Mouse (Mus musculus) forebrain, embryonic 11.5 days (tissue): Measurements from ENCODE around the gene Prkag2. TPM values are rescaled to one million over a fixed set of nuclear protein-coding genes. Genes with fewer than 3 reads are reported as not detected.

Experiments
- ATAC-seq: fragments of 200-750 bp; cut with Nextera tagmentation; replicated peaks from 2 replicates; pipeline ENCODE4 v1.8.0; 2017; ENCODE audit warnings: moderate TSS enrichment; ENCODE audit not compliant: low FRiP score
- DNase-seq: peaks from one replicate; pipeline ENCODE4 v3.0.0-alpha.2; 2017; ENCODE audit warnings: low spot score
- H3K27ac ChIP-seq: fragments of 300-500 bp; sonication (generic); 2 replicates; pipeline ENCODE4 v1.5.1; 2014; ENCODE audit warnings: low read depth, low read length
- H3K27me3 ChIP-seq: fragments of 300-500 bp; sonication (generic); 2 replicates; pipeline ENCODE4 v1.6.1; 2014; ENCODE audit warnings: mild to moderate bottlenecking, low read length, mixed read lengths; ENCODE audit not compliant: control insufficient read depth, insufficient read depth
- H3K36me3 ChIP-seq: fragments of 300-500 bp; sonication (generic); 2 replicates; pipeline ENCODE4 v1.6.1; 2014; ENCODE audit warnings: mild to moderate bottlenecking, low read length, moderate library complexity, mixed read lengths; ENCODE audit not compliant: control insufficient read depth, insufficient read depth
- H3K4me1 ChIP-seq: fragments of 300-500 bp; sonication (generic); replicated peaks from 2 replicates; pipeline ENCODE4 v1.6.1; 2014; ENCODE audit warnings: low read length, mixed read lengths; ENCODE audit not compliant: control insufficient read depth, insufficient read depth
- H3K4me2 ChIP-seq: fragments of 300-500 bp; sonication (generic); 2 replicates; pipeline ENCODE4 v1.6.1; 2014; ENCODE audit warnings: low read depth, mild to moderate bottlenecking, low read length, moderate library complexity, mixed read lengths; ENCODE audit not compliant: severe bottlenecking
- H3K4me3 ChIP-seq: fragments of 300-500 bp; sonication (generic); 2 replicates; pipeline ENCODE4 v1.5.1; 2014; ENCODE audit warnings: low read depth, low read length
- H3K9ac ChIP-seq: fragments of 300-500 bp; sonication (generic); 2 replicates; pipeline ENCODE4 v1.6.1; 2014; ENCODE audit warnings: low read length
- H3K9me3 ChIP-seq: fragments of 300-500 bp; sonication (generic); 2 replicates; pipeline ENCODE4 v1.6.1; 2016; ENCODE audit warnings: low read length, mixed read lengths; ENCODE audit not compliant: control insufficient read depth
- WGBS: fragments of 180-500 bp; shearing (Covaris S2); extraction: QIAGEN DNeasy Blood & Tissue Kit; methylation state at CpG from one replicate; pipeline ENCODE4 v1.1.7; 2014; 5-methylcytosine and 5-hydroxymethylcytosine counted together
- polyA plus RNA-seq: library from polyadenylated mRNA; unstranded; fragments of >200 nt; fragmentation: Nextera tagmentation; extraction: Ambion mirVana; gene quantifications from 2 replicates; pipeline ENCODE4 v1.2.1, GENCODE M21; 2014

Prkag2 gene
- polyA plus RNA-seq, 1 experiment from 2014 or later = 54.4 TPM

DNA sequence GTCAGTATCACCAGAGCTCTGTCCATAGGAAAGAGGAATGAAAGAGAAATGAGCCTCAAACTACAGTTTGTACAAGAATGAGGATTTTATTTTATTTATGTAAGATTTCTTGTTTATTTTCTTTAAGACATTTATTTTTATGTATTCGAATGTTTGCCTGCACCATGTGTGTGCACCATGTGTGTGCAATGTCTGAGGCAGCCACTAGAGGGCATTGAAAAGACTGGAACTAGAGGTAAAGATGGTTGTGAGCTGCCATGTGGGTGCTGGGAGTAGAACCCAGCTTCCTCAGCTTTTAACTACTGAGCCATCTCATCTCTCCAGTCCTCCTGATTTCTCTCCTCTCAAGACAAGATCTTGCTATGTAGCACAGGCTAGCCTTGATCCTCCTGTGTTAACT is 166.7 kb downstream of the Prkag2 start:
- 97% methylated on average over 1 of the region's 1 CpGs for WGBS
- no peaks in the 10 kb centered on the region for H3K27me3 ChIP-seq
- H3K4me3 ChIP-seq = no peak overlapping the region
- H3K9ac ChIP-seq = no peak overlapping the region
- DNase-seq (no peak), ATAC-seq (no peak)
- no peak overlapping the region for H3K27ac ChIP-seq
- H3K4me2 ChIP-seq = no peak overlapping the region
- H3K9me3 ChIP-seq = no peaks in the 10 kb centered on the region; the same call in 1 of the 2 replicates
- H3K4me1 ChIP-seq = no peaks in the 10 kb centered on the region; the same call in 1 of the 2 replicates
- H3K36me3 ChIP-seq = no peaks in the 10 kb centered on the region

DNA sequence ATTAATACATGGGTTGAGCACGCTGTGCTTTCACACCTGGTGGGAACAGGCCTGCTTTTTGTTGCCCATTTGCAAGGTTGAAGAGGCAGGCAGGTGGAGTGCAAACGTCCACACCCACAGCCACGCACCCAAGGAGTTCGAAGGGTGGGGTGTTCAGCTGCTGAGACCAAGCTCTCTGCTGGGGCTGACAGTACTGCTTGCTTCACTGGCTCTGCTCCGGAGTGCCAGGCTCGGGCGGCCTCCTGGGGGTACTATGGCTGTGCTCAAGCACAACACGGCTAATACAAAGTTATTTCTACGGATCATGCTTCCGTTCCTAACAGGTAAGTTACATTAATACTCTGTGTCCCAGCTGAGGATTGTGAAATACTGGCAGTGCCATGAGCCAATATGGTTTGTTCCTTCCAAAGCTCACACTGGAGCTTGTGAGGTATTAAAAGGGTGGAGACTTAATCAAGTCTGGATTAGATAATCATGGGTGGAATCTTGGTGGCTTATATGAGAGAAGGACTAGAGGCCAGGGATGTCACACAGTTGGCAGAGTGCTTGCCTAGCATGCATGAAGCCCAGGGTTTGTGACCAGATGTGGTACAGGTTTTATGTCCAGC is 168.8 kb downstream of the Prkag2 start:
- DNase-seq (no peak), ATAC-seq (no peak)
- no peaks in the 10 kb centered on the region for H3K36me3 ChIP-seq
- H3K27ac ChIP-seq = no peak overlapping the region
- H3K27me3 ChIP-seq = no peaks in the 10 kb centered on the region
- no peak overlapping the region for H3K4me2 ChIP-seq
- H3K9me3 ChIP-seq = no peaks in the 10 kb centered on the region; the same call in 1 of the 2 replicates
- no peak overlapping the region for H3K4me3 ChIP-seq
- H3K9ac ChIP-seq = no peak overlapping the region
- WGBS = 87% methylated on average over 10 of the region's 10 CpGs
- no peaks in the 10 kb centered on the region; the same call in 1 of the 2 replicates for H3K4me1 ChIP-seq

GRCm38 (mm10) chr5:24930831-24931577 is 169.4 kb downstream of the Prkag2 start:
- Histone ChIP-seq H3K36me3 (no peaks in the 10 kb centered on the region), H3K9me3 (no peaks in the 10 kb centered on the region; the same call in 1 of the 2 replicates), H3K9ac (no peak overlapping the region), H3K4me2 (no peak overlapping the region), H3K4me3 (no peak overlapping the region), H3K4me1 (no peaks in the 10 kb centered on the region; the same call in 1 of the 2 replicates), H3K27me3 (no peaks in the 10 kb centered on the region), H3K27ac (no peak overlapping the region)
- ATAC-seq (no peak), DNase-seq (no peak)
- WGBS = 81% methylated on average over 8 of the region's 8 CpGs

GRCm38 (mm10) chr5:24928816-24929215 is 171.6 kb downstream of the Prkag2 start:
- no peak overlapping the region for H3K27ac ChIP-seq
- H3K27me3 ChIP-seq = no peaks in the 10 kb centered on the region
- no peak overlapping the region for H3K4me3 ChIP-seq
- ATAC-seq (no peak), DNase-seq (no peak)
- H3K9me3 ChIP-seq = no peaks in the 10 kb centered on the region; the same call in 1 of the 2 replicates
- H3K4me2 ChIP-seq = no peak overlapping the region
- 98% methylated on average over 4 of the region's 4 CpGs for WGBS
- no peaks in the 10 kb centered on the region; the same call in 1 of the 2 replicates for H3K4me1 ChIP-seq
- no peak overlapping the region for H3K9ac ChIP-seq
- no peaks in the 10 kb centered on the region for H3K36me3 ChIP-seq

GRCm38 (mm10) chr5:24927706-24928105 is 172.7 kb downstream of the Prkag2 start:
- no peak for DNase-seq
- peak overlapping the region; percentile 37; the same call in 1 of the 2 replicates for H3K27ac ChIP-seq
- 16% methylated on average over 8 of the region's 8 CpGs for WGBS
- no peaks in the 10 kb centered on the region for H3K27me3 ChIP-seq
- no peaks in the 10 kb centered on the region for H3K9me3 ChIP-seq
- no peaks in the 10 kb centered on the region; the same call in 1 of the 2 replicates for H3K4me1 ChIP-seq
- no peaks in the 10 kb centered on the region for H3K36me3 ChIP-seq
- ATAC-seq = no peak
- H3K4me3 ChIP-seq = no peak overlapping the region
- H3K4me2 ChIP-seq = no peak overlapping the region
- no peak overlapping the region for H3K9ac ChIP-seq

DNA sequence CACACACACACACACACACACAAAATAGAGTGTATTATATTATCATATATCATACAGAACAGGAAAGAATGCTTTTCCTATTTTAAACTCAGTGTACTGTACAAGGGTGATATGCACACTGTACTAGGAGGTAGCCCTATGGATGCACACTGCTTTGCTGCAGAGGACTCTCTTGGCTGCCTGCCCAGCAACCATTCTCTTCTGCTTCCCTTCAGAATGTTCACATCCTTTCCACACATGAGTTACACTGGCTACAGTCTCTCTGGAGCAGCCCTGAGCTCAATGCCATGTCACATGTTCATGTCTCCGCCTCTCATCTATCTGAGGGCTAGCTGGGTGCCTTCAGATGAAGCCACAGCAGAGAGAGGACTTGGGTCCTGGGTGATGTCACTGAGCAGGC is 181.3 kb downstream of the Prkag2 start:
- H3K4me1 ChIP-seq = no peaks in the 10 kb centered on the region
- no peak overlapping the region for H3K9ac ChIP-seq
- no peaks in the 10 kb centered on the region for H3K27me3 ChIP-seq
- no peak overlapping the region for H3K4me3 ChIP-seq
- WGBS = 87% methylated on average over 1 of the region's 1 CpGs
- H3K27ac ChIP-seq = no peak overlapping the region
- ATAC-seq = no peak
- DNase-seq = no peak
- no peak overlapping the region for H3K4me2 ChIP-seq
- no peaks in the 10 kb centered on the region for H3K36me3 ChIP-seq
- no peaks in the 10 kb centered on the region for H3K9me3 ChIP-seq

DNA sequence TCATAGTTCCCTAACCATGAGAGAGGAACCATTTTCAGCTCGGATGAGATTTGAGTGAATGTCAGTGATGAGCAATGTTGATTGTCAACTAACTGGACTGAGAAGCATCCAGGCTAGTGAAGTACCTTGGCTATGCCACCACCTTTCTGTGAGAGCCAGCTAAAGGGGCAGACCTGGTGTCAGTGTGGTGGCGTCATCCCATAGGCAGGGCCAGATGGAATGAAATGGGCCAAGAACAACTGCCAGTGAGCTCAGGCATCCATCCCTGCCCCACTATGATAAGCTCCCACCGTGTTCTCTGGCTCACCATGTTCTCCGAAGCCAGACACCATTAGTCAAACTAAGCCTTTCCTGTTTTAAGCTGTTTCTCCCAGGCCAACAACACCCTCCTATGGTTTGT is 183.9 kb downstream of the Prkag2 start:
- H3K4me2 ChIP-seq = no peak overlapping the region

GRCm38 (mm10) chr5:24915119-24915518 is 185.3 kb downstream of the Prkag2 start:
- 79% methylated on average over 5 of the region's 5 CpGs for WGBS
- Histone ChIP-seq H3K27me3 (no peaks in the 10 kb centered on the region), H3K9me3 (no peaks in the 10 kb centered on the region), H3K4me1 (no peaks in the 10 kb centered on the region), H3K4me3 (no peak overlapping the region), H3K4me2 (no peak overlapping the region), H3K27ac (no peak overlapping the region), H3K9ac (no peak overlapping the region), H3K36me3 (no peaks in the 10 kb centered on the region)
- no peak for DNase-seq
- no peak for ATAC-seq

More for the DNA sequence above, 183.9 kb downstream of the Prkag2 start:
- no peaks in the 10 kb centered on the region for H3K27me3 ChIP-seq
- DNase-seq = no peak
- WGBS = 91% methylated on average over 4 of the region's 4 CpGs
- no peaks in the 10 kb centered on the region for H3K4me1 ChIP-seq
- H3K9ac ChIP-seq = no peak overlapping the region
- H3K4me3 ChIP-seq = no peak overlapping the region
- no peaks in the 10 kb centered on the region for H3K36me3 ChIP-seq
- no peaks in the 10 kb centered on the region for H3K9me3 ChIP-seq
- no peak overlapping the region for H3K27ac ChIP-seq
- ATAC-seq = no peak
